Mouse (Mus musculus) inflammation-experienced regulatory T-cells, adult 6 months (primary cell): ENCODE measurements around the gene Adh7. TPM values are rescaled to one million over a fixed set of nuclear protein-coding genes. Genes with fewer than 3 reads are reported as not detected.

Source experiments
- ATAC-seq: one replicate; pipeline ENCODE4 v1.8.0; 2017
- polyA plus RNA-seq, 3 experiments: library from polyadenylated mRNA; unstranded; fragments of 100-300 nt; shearing (Covaris generic); gene quantifications; one replicate each; pipeline ENCODE4 v1.2.1; 2017

The Adh7 gene
- polyA plus RNA-seq, 3 experiments from 2014 or later, result not detected

DNA sequence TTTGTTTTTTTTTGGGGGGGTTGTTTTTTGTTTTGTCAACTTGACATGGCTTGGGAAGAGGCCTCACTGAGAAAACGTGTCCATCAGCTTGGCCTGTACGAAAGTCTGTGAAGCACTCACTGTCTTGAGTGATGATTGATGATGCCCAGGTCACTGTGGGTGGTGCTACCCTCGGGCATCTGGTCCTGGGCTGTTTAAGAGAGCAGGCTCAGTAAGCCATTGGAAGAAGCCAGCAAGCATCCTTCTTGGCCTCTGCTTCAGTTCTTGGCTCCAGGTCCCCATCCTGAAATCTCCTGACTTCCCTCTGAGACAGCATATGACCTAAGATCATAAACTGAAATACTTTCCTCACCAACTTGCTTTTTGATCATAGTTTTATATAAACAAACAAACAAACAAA is 37.8 kb downstream of the Adh7 start:
- ATAC-seq, result no peak

DNA sequence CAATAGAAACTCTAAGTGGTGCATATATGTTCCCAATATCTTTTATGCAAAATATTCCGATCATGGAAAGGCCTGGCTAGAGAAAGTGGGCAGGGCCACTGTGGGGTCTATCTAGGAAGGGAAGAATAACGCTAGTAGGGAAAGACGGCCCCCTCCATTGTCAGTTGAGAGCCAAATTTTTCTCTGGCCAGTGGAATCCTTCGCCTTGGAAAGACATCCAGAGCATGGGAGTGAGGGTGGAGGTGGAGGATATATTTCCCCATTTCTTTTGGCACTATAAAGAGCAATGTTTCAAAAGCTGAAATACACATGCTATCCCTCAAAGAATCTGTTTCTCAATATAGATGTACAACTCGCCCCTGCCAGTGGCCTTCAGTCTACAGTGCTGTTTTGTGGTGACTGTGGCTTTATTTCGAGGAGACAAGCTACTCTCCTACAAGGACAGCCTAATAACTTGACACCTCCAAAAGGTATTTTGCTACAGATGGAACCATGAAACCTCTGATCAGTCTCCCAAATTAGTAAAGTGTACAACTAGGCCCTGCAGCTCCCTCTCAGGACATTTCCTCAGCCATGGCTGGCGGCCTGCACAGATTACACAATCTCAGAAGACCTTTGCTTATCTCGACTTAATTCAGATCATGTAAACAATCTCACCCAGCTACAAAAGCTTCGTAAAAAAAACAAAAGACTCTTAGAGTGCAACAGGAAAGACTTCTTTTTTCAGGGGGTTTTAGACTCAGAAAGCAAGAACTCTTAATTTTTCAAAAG is 38.4 kb downstream of the Adh7 start:
- ATAC-seq, result no peak

DNA sequence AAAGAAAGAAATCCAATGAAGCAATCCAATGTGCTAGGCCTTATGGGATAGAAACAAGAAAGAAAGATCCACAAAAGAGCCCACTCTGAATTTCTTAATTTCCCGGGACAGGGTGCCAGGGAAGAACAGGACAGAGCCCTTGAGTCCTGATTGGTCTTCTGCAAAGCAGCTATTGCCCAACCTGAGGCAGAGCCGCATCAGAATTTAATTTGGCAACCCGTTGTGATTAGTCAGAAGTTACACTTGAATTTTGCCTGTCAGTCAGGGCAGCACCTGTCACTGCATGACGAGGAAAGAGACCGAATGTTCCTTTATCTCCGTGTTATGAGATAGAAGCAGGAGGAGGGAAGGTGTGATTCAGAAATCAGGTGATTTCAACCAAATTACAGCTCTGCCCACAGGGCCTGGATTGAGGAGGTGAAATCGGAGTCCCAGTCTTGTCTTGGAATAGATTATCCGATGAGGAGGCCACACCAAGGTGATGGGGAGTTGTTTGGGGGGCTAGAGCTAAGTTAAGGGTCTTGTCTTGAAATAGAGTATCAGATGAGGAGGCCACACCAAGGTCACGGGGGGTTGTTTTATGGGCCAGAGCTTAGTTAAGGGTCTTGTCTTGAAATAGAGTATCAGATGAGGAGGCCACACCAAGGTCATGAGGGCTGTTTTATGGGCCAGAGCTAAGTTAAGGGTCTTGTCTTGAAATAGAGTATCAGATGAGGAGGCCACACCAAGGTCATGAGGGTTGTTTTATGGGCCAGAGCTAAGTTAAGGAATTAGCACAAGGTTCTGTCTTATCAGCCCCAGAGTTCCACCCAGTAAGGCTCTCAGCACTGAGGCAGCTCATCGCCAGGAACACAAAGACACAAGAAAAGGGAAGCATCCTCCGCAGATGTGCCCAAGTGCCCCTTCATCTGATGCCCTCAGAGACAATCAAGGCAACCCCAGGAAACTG is 43.4 kb downstream of the Adh7 start, which contains the start of gene Adh1:
Gene Adh1 (plus strand): TSS at position 271 of the 949 bp plus-strand sequence.
- no peak for ATAC-seq

DNA sequence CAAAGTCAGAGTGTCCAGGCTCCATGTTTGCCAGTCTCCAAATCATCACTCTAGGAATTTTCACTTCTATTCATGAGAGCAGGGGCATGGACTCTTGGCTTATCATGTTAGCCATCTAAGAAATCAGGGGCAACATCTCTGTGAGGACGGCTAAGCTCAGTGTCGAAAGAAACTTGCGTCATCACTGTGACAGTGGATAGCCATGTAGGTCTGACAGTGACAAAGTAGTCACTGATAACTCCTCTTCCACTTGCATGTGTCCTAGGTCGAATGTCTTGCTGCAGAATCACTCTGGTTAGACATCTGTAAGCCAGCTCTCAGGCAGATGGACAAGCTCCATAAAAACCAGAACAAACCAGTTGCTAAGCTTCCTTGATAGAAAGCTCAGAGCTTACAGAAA is 45.0 kb downstream of the Adh7 start:
- no peak for ATAC-seq

DNA sequence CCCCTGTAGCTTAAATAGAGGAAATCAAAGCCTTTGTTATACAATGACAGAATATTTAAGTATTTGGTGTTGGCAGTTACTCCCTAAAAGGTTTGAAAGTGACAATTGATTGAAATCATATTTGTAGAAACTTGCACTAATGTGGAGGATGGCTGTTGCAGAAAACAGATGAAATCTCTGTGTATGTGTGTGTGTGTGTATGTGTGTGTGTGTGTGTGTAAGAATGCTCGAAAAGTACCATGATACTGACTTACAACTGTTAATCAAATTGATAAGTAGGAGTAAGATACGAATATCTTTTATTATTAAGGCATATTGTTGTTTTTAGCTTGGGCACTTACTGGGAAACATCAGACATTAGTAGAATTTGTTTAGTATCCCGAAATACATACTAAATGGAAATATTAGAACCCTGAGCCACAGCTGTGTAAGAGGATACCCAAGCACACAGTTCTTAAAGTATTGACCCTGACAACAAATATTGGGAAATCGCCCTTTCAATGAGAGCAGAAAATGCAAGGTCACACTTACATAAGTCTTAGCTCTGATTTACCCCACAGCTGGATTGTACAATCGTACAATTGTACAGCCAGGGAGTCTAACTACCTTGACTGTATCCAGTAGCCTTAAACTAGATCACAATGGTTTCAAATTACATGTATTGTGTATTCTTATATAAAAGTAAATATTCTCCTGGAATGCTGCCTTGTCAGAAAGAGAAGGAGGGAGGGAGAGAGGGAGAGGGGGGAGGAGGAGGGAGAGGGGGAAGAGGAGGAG is 45.8 kb downstream of the Adh7 start:
- ATAC-seq, result no peak

DNA sequence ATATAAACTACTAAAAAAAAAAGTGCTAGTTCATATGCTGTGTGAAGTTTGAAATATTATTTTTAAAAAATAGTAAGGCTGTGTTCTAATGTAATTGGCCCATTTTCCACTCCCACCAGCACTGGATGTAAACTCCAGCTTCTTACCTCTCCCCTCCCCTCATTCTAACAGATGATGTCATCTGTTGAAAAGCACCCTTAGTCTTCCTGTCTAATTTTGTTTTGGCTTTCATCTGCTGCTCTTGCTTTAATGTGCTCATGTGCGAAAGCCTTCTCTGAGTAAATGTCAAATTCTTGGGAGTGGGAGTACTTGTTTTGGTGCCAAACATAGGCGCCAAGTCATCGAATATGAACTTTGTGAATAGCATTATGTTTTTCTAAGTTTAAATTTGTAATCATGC is 47.1 kb downstream of the Adh7 start:
- ATAC-seq, result peak; percentile 65

DNA sequence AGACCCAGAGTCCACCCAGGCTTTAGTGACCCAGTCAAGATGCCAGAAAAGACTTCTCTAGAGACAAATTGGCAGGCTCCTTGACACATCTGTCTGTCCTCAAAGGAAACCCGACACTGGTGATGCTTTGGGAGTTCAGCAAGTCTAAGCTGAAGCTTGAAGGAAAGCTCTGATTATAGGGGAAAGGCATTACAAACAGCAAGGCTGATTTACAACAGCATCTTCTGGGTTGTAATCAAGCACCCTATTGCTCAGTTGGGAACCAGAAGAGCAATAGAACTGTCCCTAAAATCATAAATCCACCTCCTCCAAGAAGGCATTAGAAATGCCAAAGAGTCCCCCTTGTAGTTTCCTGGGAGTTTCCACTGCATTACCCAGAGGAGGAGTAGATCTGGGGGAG is 52.9 kb downstream of the Adh7 start:
- no peak for ATAC-seq

DNA sequence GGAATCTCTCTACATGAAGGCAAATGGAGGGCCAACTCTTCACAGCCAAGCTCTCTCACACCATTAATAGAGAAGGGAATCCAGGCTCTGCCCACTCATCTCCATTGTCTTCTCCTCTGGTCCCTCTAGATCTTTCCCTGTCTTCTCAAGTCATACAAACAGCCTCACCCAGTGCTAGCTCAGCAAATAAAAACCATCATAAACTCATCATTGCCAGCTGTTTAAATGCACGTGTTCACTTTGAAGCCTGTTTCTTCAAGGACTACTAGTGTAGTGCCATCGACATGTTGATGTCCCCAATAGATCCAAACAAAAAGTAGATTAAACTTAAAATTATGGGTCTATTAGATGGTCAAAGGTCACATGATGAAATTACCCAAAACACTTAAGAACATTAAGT is 53.7 kb downstream of the Adh7 start:
- ATAC-seq, result no peak

DNA sequence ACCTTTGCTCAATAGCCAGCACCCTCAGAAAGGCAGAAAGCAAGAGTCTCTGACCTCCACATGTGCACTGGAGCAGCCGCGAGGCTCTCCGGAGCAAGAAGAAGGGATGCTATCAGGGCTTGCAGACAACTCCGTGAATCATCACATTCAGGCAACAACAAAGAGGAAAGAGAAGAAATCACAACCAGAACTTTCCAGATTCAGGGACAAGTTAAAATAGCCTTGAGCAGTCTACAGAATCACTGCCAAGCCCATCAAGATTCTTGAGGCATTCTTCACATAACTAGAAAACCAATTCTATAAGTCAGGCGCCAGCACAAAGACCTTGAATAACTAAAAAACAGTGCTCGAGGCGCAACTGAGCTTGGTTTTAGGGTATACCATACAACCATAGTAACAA is 55.5 kb downstream of the Adh7 start:
- ATAC-seq, result no peak

DNA sequence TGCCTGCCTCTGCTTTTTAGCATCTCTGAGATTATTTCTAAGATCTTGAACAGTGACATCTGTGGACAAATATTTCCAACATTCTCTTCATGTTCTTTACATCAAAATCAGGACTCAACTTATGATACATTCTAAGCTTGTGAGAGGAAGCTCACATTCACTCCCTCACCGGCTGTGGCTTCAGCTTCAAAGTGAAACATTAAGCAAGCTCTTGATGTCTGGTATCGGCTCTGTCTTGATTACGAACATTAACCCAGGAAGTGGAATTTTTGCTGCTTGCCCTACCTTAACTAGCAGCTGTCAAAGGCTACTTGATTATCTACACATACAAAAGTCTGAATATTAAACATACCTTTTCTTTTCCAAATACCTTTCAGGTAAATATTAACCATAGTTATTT is 57.5 kb downstream of the Adh7 start:
- ATAC-seq, result peak; percentile 88

DNA sequence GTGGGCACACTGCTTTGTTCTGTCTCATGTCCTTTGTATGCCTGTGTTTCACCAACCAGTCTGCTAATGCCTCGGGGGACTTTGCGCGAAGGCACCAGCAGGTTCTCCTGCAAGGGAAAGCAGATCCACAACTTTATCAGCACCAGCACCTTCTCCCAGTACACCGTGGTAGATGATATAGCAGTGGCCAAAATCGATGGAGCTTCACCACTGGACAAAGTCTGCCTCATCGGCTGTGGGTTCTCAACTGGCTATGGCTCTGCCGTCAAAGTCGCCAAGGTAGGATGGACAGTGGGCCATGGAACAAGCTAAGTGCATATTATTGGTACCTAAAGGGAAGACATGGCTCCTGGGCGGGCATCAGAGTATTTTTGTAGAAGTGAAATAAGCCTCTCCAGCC is 65.0 kb downstream of the Adh7 start:
- ATAC-seq, result no peak

Other genes with a start within 250 kb of the Adh7 start
- gene Dapp1, start 236.2 kb upstream of the Adh7 start, polyA plus RNA-seq, result 10 to 100 TPM; 74.8 to 86.0 (median 84.5) TPM
- not detected for gene 1110002E22Rik, start 152.7 kb upstream of the Adh7 start, polyA plus RNA-seq
- gene Gm5105, start 150.4 kb upstream of the Adh7 start, polyA plus RNA-seq, result not detected
- gene Trmt10a, start 74.3 kb upstream of the Adh7 start, polyA plus RNA-seq, result 10 to 100 TPM in 2 of 3 experiments, 1 to 10 TPM in 1; 9.3 to 11.3 (median 10.4) TPM
- 1 to 10 TPM; 2.8 to 7.3 (median 2.9) TPM for gene Mttp, start 72.8 kb upstream of the Adh7 start, polyA plus RNA-seq
- not detected for gene 4930579F01Rik, start 23.9 kb upstream of the Adh7 start, polyA plus RNA-seq
- 1 to 10 TPM in 2 of 3 experiments, not detected in 1; 1.9 to 3.3 TPM for gene Adh1, start 43.2 kb downstream of the Adh7 start, polyA plus RNA-seq
- not detected for gene Adh6a, start 95.5 kb downstream of the Adh7 start, polyA plus RNA-seq
- gene Adh6b, start 124.0 kb downstream of the Adh7 start, polyA plus RNA-seq, result not detected
- gene Adh4, start 197.7 kb downstream of the Adh7 start, polyA plus RNA-seq, result under 1 TPM in 1 of 3 experiments, not detected in 2; 0.34 TPM
- gene Adh5, start 225.3 kb downstream of the Adh7 start, polyA plus RNA-seq, result 100 to 1,000 TPM; 113 to 118 (median 116) TPM